Mouse (Mus musculus) pancreas, adult 10 weeks (tissue): Measurements from ENCODE around the gene Chrna9. TPM values are rescaled to one million over a fixed set of nuclear protein-coding genes. Genes with fewer than 3 reads are reported as not detected.

ENCODE experiments used
- polyA plus RNA-seq: library from polyadenylated mRNA; stranded (reverse); fragments of 350-450 nt; fragmentation: Illumina TruSeq; extraction: RNeasy Lipid Tissue Mini Kit (QIAGEN cat#74804); gene quantifications from one replicate; pipeline ENCODE4 v1.2.3, GENCODE M21; 2015; ENCODE audit warnings: low read depth, low replicate concordance; ENCODE audit not compliant: insufficient read depth

Chrna9 gene
- not detected for polyA plus RNA-seq

DNA sequence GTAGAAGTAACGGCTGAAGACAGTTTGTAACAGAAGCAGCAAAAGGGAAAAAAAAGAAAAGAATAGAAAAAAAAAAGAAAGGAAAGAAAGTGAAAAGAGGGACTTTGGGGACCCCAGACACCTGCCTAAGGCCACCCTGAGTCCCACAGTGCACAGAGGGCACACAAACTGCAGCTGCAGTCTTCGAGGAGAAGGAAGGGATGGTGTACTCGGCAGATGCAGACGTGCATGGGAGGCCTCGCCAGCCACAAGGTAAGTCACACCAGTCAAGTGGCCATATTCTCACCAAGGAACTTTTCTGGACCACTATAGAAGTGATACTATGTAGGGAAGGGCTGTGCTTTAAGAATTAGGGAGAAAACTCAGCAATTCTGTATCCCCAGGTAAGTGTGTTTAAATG lies at the start of gene Chrna9:
Gene Chrna9 (plus strand): TSS at position 139 of the 400 bp plus-strand sequence.

DNA sequence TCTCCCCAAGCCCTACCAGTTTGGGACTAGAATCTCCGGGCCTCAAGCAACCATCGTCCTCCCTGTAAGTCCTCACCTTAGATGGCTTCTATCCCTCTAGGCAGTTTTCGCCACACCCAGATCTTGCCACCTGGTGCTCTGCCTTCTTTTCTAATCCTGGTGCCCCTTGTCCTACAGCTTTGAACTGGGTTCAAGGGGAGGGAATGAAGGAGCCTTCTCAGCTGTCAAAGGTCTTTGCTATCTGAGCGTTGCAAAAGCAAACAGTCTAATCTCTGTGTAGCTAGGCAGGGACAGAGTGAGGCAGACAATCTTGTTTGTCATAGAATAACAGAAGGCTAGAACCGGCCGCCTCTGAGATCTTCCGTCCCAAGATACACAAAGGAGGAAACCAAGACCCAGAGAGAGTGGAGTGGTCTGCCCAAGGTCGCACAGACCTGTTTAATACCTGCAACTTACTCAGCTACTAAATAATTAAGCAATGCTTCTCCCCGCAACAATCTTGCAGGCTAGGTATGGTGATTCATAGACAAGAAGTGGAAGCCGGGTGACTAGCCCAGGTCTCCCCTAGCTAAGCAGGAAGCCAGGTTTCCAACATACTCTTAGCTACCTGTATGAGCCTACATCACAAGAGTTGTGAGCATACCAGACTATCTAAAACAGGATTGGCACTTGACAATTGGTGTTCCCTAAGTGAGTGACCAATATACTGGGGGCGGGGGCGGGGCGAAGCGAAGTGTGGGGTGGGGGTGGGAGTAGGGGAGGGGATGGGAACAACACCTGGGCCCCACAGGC lies 69.6 kb downstream of the Chrna9 start, which contains the start of gene 9130230L23Rik:
Gene 9130230L23Rik (minus strand): TSS at position 152 of the 792 bp plus-strand sequence.

Other genes starting within 250 kb of the Chrna9 start
- gene Pds5a, start 236.6 kb upstream of the Chrna9 start, polyA plus RNA-seq, result 18.6 TPM
- 2.1 TPM for gene N4bp2, start 171.4 kb upstream of the Chrna9 start, polyA plus RNA-seq
- gene Rhoh, start 73.7 kb upstream of the Chrna9 start, polyA plus RNA-seq, result 0.20 TPM
- gene 9130230L23Rik, start 69.4 kb downstream of the Chrna9 start, polyA plus RNA-seq, result 1.3 TPM
- gene Rbm47, start 238.2 kb downstream of the Chrna9 start, polyA plus RNA-seq, result 5.8 TPM